Mouse (Mus musculus) frontal cortex, postnatal 14 days (tissue): Measurements from ENCODE around the gene Sort1.

Source experiments
- DNase-seq, 2 experiments: peaks; one replicate each; pipeline ENCODE4 v3.0.0; 2022; ENCODE audit warnings: low spot score in 2 of 2

The Sort1 gene

GRCm38 (mm10) chr3:108383485-108384354 lies 99.8 kb downstream of the Sort1 start, which contains the start of gene Psrc1:
Gene Psrc1, plus strand, starts transcription at chr3:108383839.
- DNase-seq = peak; percentile 78 to 88

- DNase-seq = no peak
Measured at GRCm38 (mm10) chr3:108384425-108384824, 100.5 kb downstream of the Sort1 start.

- DNase-seq = peak; percentile 41 to 55
Measured at GRCm38 (mm10) chr3:108386186-108386585, 102.3 kb downstream of the Sort1 start.

- DNase-seq = peak; percentile 89 to 95
Measured at GRCm38 (mm10) chr3:108389111-108389545, 105.2 kb downstream of the Sort1 start.

- DNase-seq = no peak
Measured at GRCm38 (mm10) chr3:108392299-108392698, 108.4 kb downstream of the Sort1 start.

GRCm38 (mm10) chr3:108392793-108393192 lies 108.9 kb downstream of the Sort1 start:
- no peak for DNase-seq

- DNase-seq = no peak
Measured at GRCm38 (mm10) chr3:108398281-108398680, 114.4 kb downstream of the Sort1 start.

GRCm38 (mm10) chr3:108400442-108400841 lies 116.6 kb downstream of the Sort1 start:
- DNase-seq = no peak

GRCm38 (mm10) chr3:108401692-108402527 lies 118.0 kb downstream of the Sort1 start:
- peak; percentile 71 to 80 for DNase-seq

- DNase-seq = no peak
Measured at GRCm38 (mm10) chr3:108402528-108402920, 118.6 kb downstream of the Sort1 start.

GRCm38 (mm10) chr3:108405536-108406305 lies 121.8 kb downstream of the Sort1 start:
- DNase-seq = no peak

- no peak for DNase-seq
Measured at GRCm38 (mm10) chr3:108406306-108406885, 122.5 kb downstream of the Sort1 start.

- DNase-seq = no peak
Measured at GRCm38 (mm10) chr3:108408517-108409008, 124.7 kb downstream of the Sort1 start.

- no peak for DNase-seq
Measured at GRCm38 (mm10) chr3:108409656-108410358, 125.9 kb downstream of the Sort1 start.

- DNase-seq = no peak
Measured at GRCm38 (mm10) chr3:108410359-108410714, 126.5 kb downstream of the Sort1 start.
